Mouse (Mus musculus): Measurements from ENCODE around the gene Plac1.
A peak's percentile ranks its signal among the peaks of the same experiment; 100 is the strongest.

DNA sequence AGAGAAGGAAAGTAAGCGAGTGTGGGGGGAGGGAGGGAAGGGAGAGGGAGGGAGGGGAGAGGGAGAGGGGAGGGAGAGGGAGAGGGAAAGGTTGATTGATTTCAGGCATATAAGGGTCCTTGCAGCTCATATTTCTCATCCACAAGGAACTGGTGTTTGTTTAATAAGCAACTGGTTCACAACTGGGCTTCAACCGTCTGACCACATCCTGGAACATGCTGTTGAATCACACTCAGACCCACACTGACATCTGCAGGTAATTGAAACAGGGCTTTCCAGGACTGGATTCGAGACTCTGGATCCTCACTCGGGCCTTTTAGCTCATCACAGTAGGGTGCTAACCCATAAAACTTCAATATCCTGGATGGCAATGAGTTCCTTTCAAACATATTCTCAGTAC lies 6.2 kb downstream of the Plac1 start:
- TF ChIP-seq EP300 (IDR thresholded peaks at IDR 0.05; ENCODE audit: low read depth) (no peak), CTCF (IDR thresholded peaks at IDR 0.05; ENCODE audit: low read depth) (peak; percentile 55)
